Mouse (Mus musculus) midbrain, embryonic 16.5 days (tissue): ENCODE measurements around the gene Nmnat2. TPM values are rescaled to one million over a fixed set of nuclear protein-coding genes. Genes with fewer than 3 reads are reported as not detected.

Source experiments
- ATAC-seq: fragments of 200-750 bp; cut with Nextera tagmentation; 2 replicates; pipeline ENCODE4 v1.8.0; 2017; ENCODE audit warnings: moderate TSS enrichment
- H3K27ac ChIP-seq: fragments of 300-500 bp; sonication (generic); 2 replicates; pipeline ENCODE4 v1.5.1; 2014; ENCODE audit warnings: mild to moderate bottlenecking, low read length, mixed read lengths
- H3K27me3 ChIP-seq: fragments of 300-500 bp; sonication (generic); 2 replicates; pipeline ENCODE4 v1.6.1; 2014; ENCODE audit warnings: low read depth, low read length, mixed read lengths; ENCODE audit not compliant: control insufficient read depth, insufficient read depth
- H3K36me3 ChIP-seq: fragments of 300-500 bp; sonication (generic); 2 replicates; pipeline ENCODE4 v1.6.1; 2014; ENCODE audit warnings: mild to moderate bottlenecking, low read length, moderate library complexity, mixed read lengths; ENCODE audit not compliant: control insufficient read depth, insufficient read depth
- H3K4me1 ChIP-seq: fragments of 300-500 bp; sonication (generic); 2 replicates; pipeline ENCODE4 v1.6.1; 2014; ENCODE audit warnings: mild to moderate bottlenecking, low read length, mixed read lengths; ENCODE audit not compliant: control insufficient read depth, insufficient read depth
- H3K4me2 ChIP-seq: fragments of 300-500 bp; sonication (generic); 2 replicates; pipeline ENCODE4 v1.6.1; 2014; ENCODE audit warnings: mild to moderate bottlenecking, low read length, mixed read lengths
- H3K4me3 ChIP-seq: fragments of 300-500 bp; sonication (generic); 2 replicates; pipeline ENCODE4 v1.5.1; 2014; ENCODE audit warnings: low read depth, mild to moderate bottlenecking, low read length, moderate library complexity, mixed read lengths
- H3K9ac ChIP-seq: fragments of 300-500 bp; sonication (generic); 2 replicates; pipeline ENCODE4 v1.6.1; 2014; ENCODE audit warnings: low read depth, low read length, mixed read lengths
- H3K9me3 ChIP-seq: fragments of 300-500 bp; sonication (generic); replicated peaks from 2 replicates; pipeline ENCODE4 v1.6.1; 2014; ENCODE audit warnings: mild to moderate bottlenecking, low read length, mixed read lengths; ENCODE audit not compliant: control insufficient read depth, poor library complexity, severe bottlenecking
- WGBS: fragments of 180-500 bp; shearing (Covaris S2); extraction: QIAGEN DNeasy Blood & Tissue Kit; methylation state at CpG from one replicate; pipeline ENCODE4 v1.1.7; 2014; 5-methylcytosine and 5-hydroxymethylcytosine counted together
- polyA plus RNA-seq: library from polyadenylated mRNA; unstranded; fragments of >200 nt; fragmentation: Nextera tagmentation; extraction: Ambion mirVana; gene quantifications from 2 replicates; pipeline ENCODE4 v1.2.1, GENCODE M21; 2015

Gene Nmnat2
- polyA plus RNA-seq, 1 experiment from 2014 or later, result 92.9 TPM

DNA sequence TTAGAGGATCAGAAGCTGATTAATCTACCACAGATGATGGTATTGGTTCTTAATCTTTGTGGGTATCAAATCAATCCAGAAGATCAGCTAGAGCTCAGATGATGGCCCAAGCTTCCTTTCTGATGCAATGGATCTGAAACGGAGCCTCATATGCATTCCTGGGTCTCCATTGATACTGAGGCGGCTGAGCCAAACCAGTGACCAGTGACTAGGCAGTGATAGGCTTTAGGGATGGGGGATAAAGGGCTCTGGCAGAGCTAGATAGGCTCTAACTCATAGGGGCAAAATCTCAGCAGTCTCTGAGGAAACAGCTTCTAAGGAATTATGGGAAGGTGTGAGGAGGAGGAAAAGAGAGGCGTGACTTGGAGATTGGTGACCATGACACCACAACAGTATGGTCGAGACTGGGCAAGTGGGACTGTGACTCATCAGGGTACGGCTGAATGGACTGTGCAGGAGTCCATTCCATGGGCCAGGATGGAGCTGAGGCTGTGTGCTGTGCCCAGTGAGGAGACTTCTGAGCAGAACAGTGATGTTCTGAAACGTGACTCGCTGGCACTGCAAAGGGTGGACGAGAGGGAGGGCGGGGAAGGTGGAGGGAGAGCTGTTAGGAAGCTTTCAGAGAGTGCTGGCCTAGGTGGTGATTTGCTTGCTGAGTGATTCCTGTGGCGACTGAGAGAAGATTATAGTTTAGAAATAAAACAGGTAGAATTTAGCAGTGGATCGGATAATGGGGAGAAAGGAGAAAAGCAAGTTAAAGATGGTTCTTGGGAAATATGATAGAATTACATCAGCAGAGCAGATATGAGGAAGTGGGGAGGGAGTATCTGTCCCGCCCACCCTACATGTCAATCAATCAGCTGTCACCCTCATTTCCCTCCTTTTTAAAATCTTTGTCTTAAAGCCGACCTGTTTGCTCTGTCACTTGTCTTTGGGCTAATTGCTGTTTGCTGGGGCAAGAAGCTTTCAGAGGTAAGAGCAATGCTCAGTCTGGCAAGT, 55.9 kb downstream of the Nmnat2 start:
- Histone ChIP-seq H3K4me1 (peaks cover 15% of the 10 kb centered on the region; the same call in 1 of the 2 replicates), H3K9me3 (no peaks in the 10 kb centered on the region), H3K4me3 (no peak overlapping the region), H3K27ac (no peak overlapping the region), H3K27me3 (no peaks in the 10 kb centered on the region), H3K36me3 (no peaks in the 10 kb centered on the region), H3K9ac (no peak overlapping the region), H3K4me2 (no peak overlapping the region)
- ATAC-seq, result no peak
- WGBS, result 80% methylated on average over 13 of the region's 13 CpGs

DNA sequence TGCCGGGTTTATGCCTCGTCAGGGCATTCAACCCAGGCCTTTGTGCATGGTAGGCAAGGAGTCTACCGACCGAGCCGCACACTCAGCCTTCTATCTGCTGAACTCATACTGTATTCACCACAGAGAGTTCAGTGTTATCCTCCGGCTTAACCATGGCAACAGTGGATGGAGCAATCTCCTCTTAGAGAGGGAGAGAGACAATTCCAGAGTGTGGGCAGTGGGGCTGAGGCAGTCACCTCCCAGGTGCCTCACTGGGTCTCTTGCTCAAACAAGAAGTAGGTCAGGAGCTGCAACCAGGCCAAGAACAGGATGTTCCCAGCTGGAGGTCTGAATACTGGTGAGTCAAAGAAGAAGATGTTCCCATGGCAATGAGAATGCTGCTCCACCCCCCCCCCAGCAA, 56.8 kb downstream of the Nmnat2 start:
- 55% methylated on average over 6 of the region's 6 CpGs for WGBS
- Histone ChIP-seq H3K4me3 (no peak overlapping the region), H3K9me3 (no peaks in the 10 kb centered on the region), H3K27me3 (no peaks in the 10 kb centered on the region), H3K27ac (no peak overlapping the region), H3K4me1 (peaks cover 17% of the 10 kb centered on the region; the same call in 1 of the 2 replicates), H3K4me2 (no peak overlapping the region), H3K36me3 (no peaks in the 10 kb centered on the region), H3K9ac (no peak overlapping the region)
- ATAC-seq, result no peak

DNA sequence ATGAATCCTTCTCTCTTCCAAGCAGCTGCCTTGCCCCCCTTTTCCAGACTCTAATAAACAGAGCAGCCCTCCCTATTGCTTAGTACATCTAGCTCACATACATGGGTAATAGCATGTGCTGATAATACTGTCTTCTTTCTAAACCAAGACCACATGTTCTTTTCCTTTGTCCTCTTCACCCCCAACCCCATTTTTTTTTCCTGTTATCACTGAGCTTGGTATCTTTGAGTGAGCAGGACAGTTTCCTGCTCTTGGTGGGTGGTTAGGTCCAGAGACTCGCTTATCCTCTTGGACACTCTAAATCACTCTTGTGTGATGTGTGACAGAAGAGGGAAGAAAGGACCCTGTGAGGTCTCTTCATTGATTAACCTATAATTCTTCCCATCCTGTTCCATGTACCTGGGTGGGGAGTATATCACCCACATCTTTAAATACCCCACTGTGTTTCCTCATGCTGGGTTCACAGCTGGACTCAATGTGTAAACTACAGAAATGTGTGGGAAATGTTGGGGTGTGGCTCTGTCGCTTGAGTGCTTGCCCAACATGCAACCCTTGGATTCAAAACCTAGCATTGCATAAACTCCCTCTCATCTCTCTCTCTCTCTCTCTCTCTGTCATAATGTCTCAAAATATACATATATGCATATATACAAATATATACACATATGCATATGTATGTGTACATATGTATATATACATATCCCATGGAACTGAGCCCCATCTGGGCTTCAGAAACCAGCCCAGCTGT, 58.9 kb downstream of the Nmnat2 start:
- no peak overlapping the region for H3K4me2 ChIP-seq
- no peak for ATAC-seq
- peak overlapping the region; percentile 73; the same call in 1 of the 2 replicates for H3K27ac ChIP-seq
- H3K9me3 ChIP-seq, result no peaks in the 10 kb centered on the region
- no peak overlapping the region for H3K4me3 ChIP-seq
- H3K27me3 ChIP-seq, result no peaks in the 10 kb centered on the region
- 93% methylated on average over 2 of the region's 2 CpGs for WGBS
- H3K4me1 ChIP-seq, result peaks cover 18% of the 10 kb centered on the region; the same call in 1 of the 2 replicates
- H3K9ac ChIP-seq, result no peak overlapping the region
- H3K36me3 ChIP-seq, result no peaks in the 10 kb centered on the region

DNA sequence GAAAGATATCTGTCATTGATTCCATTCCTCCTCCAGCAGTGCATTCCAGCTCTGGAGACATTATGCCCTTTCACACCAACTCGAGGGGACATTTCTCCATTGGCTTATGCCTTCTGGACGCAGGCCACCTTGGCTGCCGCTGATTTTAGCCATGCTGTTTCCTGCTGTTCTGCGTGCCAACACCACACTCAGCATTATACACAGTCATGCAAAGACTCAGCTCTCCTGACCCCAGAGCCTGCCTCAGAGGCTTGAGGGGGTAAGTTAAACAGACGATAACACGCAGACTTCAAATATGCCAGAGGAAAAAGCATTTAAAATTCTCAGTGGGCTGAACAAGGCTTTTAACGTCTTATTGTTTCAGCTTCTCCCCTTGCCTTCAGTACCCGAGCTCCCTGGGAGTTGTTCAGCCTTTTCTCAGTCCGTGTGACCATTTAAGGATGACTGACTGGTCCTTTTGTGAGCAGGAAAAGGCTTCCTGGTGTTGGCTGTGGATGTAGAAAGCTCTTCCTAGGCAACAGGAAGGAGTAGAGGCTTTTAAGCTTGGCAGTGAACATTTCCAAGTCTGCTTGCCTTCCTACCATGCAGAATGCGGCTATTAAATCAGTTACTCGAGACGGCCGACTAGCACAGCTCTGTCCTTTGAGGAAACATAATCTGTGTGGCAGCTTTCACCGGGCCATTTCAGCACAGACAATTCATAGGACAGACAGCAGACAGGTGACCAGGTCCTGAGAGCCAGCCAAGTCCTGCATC, 59.8 kb downstream of the Nmnat2 start:
- Histone ChIP-seq H3K9ac (peak overlapping the region; percentile 39), H3K4me3 (no peak overlapping the region), H3K36me3 (no peaks in the 10 kb centered on the region), H3K4me2 (no peak overlapping the region; the same call in 1 of the 2 replicates), H3K4me1 (peaks cover 18% of the 10 kb centered on the region; the same call in 1 of the 2 replicates), H3K9me3 (no peaks in the 10 kb centered on the region), H3K27ac (peak overlapping the region; percentile 73), H3K27me3 (no peaks in the 10 kb centered on the region)
- peak; percentile 64 for ATAC-seq
- WGBS, result 9% methylated on average over 14 of the region's 14 CpGs

DNA sequence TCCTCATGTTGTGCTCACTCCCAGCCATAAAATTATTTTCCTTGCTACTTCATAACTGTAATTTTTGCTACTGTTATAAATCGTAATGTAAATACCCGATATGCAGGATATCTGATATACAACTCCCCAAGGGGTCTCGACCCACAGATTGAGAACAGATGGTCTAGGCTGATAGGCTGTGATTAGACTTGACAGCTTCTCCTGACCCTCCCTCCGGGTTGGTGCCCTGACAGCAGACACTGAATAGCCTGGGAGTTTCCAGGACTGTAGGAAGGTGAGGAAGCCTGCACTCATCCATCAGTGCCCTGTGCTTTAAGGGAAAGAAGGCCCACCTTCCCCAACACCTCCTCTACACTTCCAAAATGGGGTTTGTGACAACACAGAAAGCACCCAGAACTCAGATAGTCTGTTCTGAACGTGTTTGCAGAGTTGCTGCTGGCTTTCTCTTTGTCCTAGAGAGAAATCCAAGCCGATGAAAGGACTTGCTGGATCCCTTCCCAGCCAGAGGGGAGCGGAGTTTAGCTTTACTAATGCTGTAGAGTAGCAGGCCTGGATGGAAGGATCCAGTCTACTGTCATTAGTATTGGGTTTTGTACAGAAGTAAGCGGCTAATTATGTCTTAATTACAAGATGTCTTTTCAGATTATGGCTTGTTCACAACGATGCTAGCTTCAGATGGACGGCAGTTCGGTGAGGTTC, 61.8 kb downstream of the Nmnat2 start:
- WGBS, result 61% methylated on average over 11 of the region's 11 CpGs
- Histone ChIP-seq H3K9me3 (no peaks in the 10 kb centered on the region), H3K36me3 (no peaks in the 10 kb centered on the region), H3K9ac (no peak overlapping the region), H3K4me1 (peaks cover 18% of the 10 kb centered on the region; the same call in 1 of the 2 replicates), H3K4me2 (no peak overlapping the region), H3K4me3 (no peak overlapping the region), H3K27ac (no peak overlapping the region), H3K27me3 (no peaks in the 10 kb centered on the region)
- no peak for ATAC-seq

DNA sequence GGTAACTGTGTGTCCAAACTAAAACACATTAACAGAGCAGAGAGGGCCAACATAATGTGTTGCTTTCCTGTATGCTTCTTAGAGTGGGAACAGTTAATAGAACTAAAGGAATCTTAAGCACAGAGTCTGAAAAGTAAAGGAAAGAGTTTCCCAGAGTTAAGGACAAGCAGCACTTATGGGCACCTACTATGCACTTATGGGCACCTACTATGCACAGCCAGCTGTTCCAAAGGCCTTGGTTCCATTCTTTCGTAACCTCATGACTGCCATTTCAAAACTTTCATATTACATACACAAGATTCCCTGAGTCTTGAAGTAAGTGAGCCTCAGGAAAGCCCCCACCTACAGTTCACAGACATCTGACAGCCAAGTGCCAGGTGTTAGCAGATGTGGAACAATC, 64.3 kb downstream of the Nmnat2 start:
- H3K36me3 ChIP-seq, result no peaks in the 10 kb centered on the region
- H3K4me1 ChIP-seq, result peaks cover 15% of the 10 kb centered on the region; the same call in 1 of the 2 replicates
- no peak overlapping the region for H3K4me3 ChIP-seq
- no peaks in the 10 kb centered on the region for H3K9me3 ChIP-seq
- no peak overlapping the region for H3K27ac ChIP-seq
- no peak overlapping the region for H3K9ac ChIP-seq
- no peak for ATAC-seq
- no peak overlapping the region for H3K4me2 ChIP-seq
- H3K27me3 ChIP-seq, result no peaks in the 10 kb centered on the region
- WGBS, result 88% methylated on average over 1 of the region's 1 CpGs

GRCm38 (mm10) chr1:153019623-153020022, 64.8 kb downstream of the Nmnat2 start:
- H3K9ac ChIP-seq, result no peak overlapping the region
- H3K4me3 ChIP-seq, result no peak overlapping the region
- ATAC-seq, result no peak
- H3K4me1 ChIP-seq, result peaks cover 10% of the 10 kb centered on the region; the same call in 1 of the 2 replicates
- H3K27ac ChIP-seq, result no peak overlapping the region
- no peaks in the 10 kb centered on the region for H3K27me3 ChIP-seq
- no peak overlapping the region for H3K4me2 ChIP-seq
- no peaks in the 10 kb centered on the region for H3K9me3 ChIP-seq
- no peaks in the 10 kb centered on the region for H3K36me3 ChIP-seq
- WGBS, result 76% methylated on average over 3 of the region's 3 CpGs

DNA sequence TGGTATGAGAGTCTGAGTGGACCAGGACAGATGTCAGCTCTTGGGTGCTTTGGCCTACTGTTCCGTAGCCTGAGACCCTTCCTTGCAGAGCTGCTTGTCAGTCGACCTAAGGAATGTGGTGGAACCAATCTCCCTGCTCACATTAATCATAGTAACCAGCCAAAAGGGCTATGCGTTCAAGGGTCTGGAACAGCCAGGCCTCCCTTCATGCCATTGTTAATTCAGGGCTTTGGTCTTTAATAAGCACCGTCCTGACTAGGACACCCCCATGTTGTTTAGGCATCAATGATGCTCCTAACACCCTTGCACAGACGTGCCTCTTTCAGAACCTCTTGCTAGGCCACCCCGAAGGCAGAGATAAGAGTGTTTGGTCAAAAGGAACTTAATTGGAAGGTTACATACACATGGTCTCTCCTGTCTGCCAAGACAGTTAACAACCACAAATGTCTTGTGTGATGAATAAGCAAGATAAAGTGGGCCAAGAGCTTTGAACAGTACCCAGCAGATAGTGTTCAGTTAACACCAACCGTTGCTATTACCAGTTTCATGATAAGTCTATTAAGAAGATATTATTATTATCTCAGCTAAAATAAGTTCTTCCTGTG, 66.3 kb downstream of the Nmnat2 start:
- Histone ChIP-seq H3K4me1 (0 out of 2 replicates have a peak, but pooled peaks cover 3% of the 10 kb centered on the region), H3K27ac (no peak overlapping the region), H3K4me3 (no peak overlapping the region), H3K9me3 (no peaks in the 10 kb centered on the region), H3K4me2 (no peak overlapping the region), H3K9ac (no peak overlapping the region), H3K36me3 (no peaks in the 10 kb centered on the region), H3K27me3 (no peaks in the 10 kb centered on the region)
- WGBS, result 76% methylated on average over 7 of the region's 7 CpGs
- ATAC-seq, result no peak
